Mouse (Mus musculus) urinary bladder, postnatal 14 days (tissue): ENCODE measurements around the gene Olfr143.

Source experiments
- DNase-seq: peaks from one replicate; pipeline ENCODE4 v3.0.0; 2021; ENCODE audit warnings: low spot score

Olfr143 gene

GRCm38 (mm10) chr9:38252474-38252873 is at the start of gene Olfr143:
Olfr143 (plus strand) TSS chr9:38252774.
- no peak for DNase-seq

GRCm38 (mm10) chr9:38208065-38208464 is 44.5 kb upstream of the Olfr143 start, which contains the start of gene Olfr893:
Olfr893 (plus strand) TSS chr9:38208365.
- no peak for DNase-seq

- no peak for DNase-seq
Observed at GRCm38 (mm10) chr9:38217755-38218154, 34.8 kb upstream of the Olfr143 start, which contains the start of gene Olfr894. Olfr894 (plus strand) TSS chr9:38218055.

DNA sequence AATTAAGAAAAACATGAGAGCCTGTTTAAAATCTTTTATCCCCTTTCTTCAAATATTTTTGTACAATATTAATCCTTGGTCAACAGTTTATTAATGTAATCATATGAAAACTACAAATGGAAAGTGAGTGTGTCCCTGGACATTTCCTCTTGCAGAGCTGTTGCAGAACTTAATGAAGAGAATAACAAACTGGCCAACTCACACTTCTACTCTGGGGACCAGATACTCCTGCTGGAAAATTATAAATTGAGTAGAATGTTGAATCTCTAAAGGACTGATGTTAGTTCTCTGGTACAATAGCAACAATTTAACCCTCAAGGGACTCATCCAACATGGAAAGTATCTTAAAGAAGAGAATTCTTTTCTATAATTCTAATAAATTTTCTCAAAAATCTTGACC is 15.0 kb downstream of the Olfr143 start, which contains the start of gene Olfr895:
Olfr895 (plus strand) TSS at position 301 of the 400 bp plus-strand sequence.
- DNase-seq, result no peak

GRCm38 (mm10) chr9:38290807-38291206 is 38.2 kb downstream of the Olfr143 start, which contains the start of gene Olfr896-ps1:
Olfr896-ps1 (plus strand) TSS chr9:38291107.
- DNase-seq, result no peak
